Mouse (Mus musculus): ENCODE data around the gene Mark3. TPM values are rescaled to one million over a fixed set of nuclear protein-coding genes. Genes with fewer than 3 reads are reported as not detected.

Mark3 gene
- polyA plus RNA-seq (2012; ENCODE audit: insufficient read depth, insufficient read length, low replicate concordance, missing spikeins): 214 TPM in 1 of 2 replicates, not detected in the other

- H3K4me1 ChIP-seq (ENCODE audit: control insufficient read depth, insufficient read depth, low read length): peaks cover 11% of the 10 kb centered on the region
- under 1% methylated on average over 74 of the region's 75 CpGs for WGBS
- peak within 1 kb of the TSS; percentile 90 for H3K4me3 ChIP-seq (ENCODE audit: insufficient read depth, low read depth, low read length)
- H3K27ac ChIP-seq (ENCODE audit: insufficient read depth, low read depth, low read length): peak within 1 kb of the TSS; percentile 81
- TF ChIP-seq POLR2A (IDR thresholded peaks at IDR 0.05; ENCODE audit: insufficient read depth, low read depth, low read length) (peak; percentile 89), CTCF (IDR thresholded peaks at IDR 0.05; ENCODE audit: insufficient read depth, low read depth, low read length) (no peak)
Observed at GRCm38 (mm10) chr12:111574074-111574886, at the start of gene Mark3. Gene Mark3, plus strand, starts transcription at chr12:111574523.

- Histone ChIP-seq H3K4me3 (ENCODE audit: insufficient read depth, low read depth, low read length) (no peak overlapping the region), H3K27ac (ENCODE audit: insufficient read depth, low read depth, low read length) (no peak overlapping the region), H3K4me1 (ENCODE audit: control insufficient read depth, insufficient read depth, low read length) (peaks cover 8% of the 10 kb centered on the region)
- 87% methylated on average over 3 of the region's 3 CpGs for WGBS
- no peak for TF ChIP-seq POLR2A (IDR thresholded peaks at IDR 0.05; ENCODE audit: insufficient read depth, low read depth, low read length)
- no peak for TF ChIP-seq CTCF (IDR thresholded peaks at IDR 0.05; ENCODE audit: insufficient read depth, low read depth, low read length)
Observed at GRCm38 (mm10) chr12:111524883-111525282, 49.4 kb upstream of the Mark3 start.

- TF ChIP-seq CTCF (IDR thresholded peaks at IDR 0.05; ENCODE audit: insufficient read depth, low read depth, low read length): no peak
- TF ChIP-seq POLR2A (IDR thresholded peaks at IDR 0.05; ENCODE audit: insufficient read depth, low read depth, low read length): no peak
- whole genome bisulfite sequencing: 47% methylated on average over 8 of the region's 8 CpGs
- peaks cover 8% of the 10 kb centered on the region for H3K4me1 ChIP-seq (ENCODE audit: control insufficient read depth, insufficient read depth, low read length)
- no peak overlapping the region for H3K27ac ChIP-seq (ENCODE audit: insufficient read depth, low read depth, low read length)
- no peak overlapping the region for H3K4me3 ChIP-seq (ENCODE audit: insufficient read depth, low read depth, low read length)
Observed at GRCm38 (mm10) chr12:111527643-111528281, 46.6 kb upstream of the Mark3 start.

GRCm38 (mm10) chr12:111529192-111529591 is 45.1 kb upstream of the Mark3 start:
- H3K4me1 ChIP-seq (ENCODE audit: control insufficient read depth, insufficient read depth, low read length): peaks cover 11% of the 10 kb centered on the region

GRCm38 (mm10) chr12:111533096-111533794 is 41.1 kb upstream of the Mark3 start:
- Histone ChIP-seq H3K4me1 (ENCODE audit: control insufficient read depth, insufficient read depth, low read length) (peaks cover 5% of the 10 kb centered on the region; the same call in 1 of the 2 replicates), H3K27ac (ENCODE audit: insufficient read depth, low read depth, low read length) (no peak overlapping the region), H3K4me3 (ENCODE audit: insufficient read depth, low read depth, low read length) (no peak overlapping the region)
- no peak for TF ChIP-seq POLR2A (IDR thresholded peaks at IDR 0.05; ENCODE audit: insufficient read depth, low read depth, low read length)
- no peak for TF ChIP-seq CTCF (IDR thresholded peaks at IDR 0.05; ENCODE audit: insufficient read depth, low read depth, low read length)
- WGBS: 66% methylated on average over 11 of the region's 11 CpGs

More at GRCm38 (mm10) chr12:111529192-111529591, 45.1 kb upstream of the Mark3 start:
- 29% methylated on average over 8 of the region's 8 CpGs for WGBS
- no peak overlapping the region for H3K27ac ChIP-seq (ENCODE audit: insufficient read depth, low read depth, low read length)
- H3K4me3 ChIP-seq (ENCODE audit: insufficient read depth, low read depth, low read length): no peak overlapping the region
- TF ChIP-seq POLR2A (IDR thresholded peaks at IDR 0.05; ENCODE audit: insufficient read depth, low read depth, low read length): no peak
- TF ChIP-seq CTCF (IDR thresholded peaks at IDR 0.05; ENCODE audit: insufficient read depth, low read depth, low read length): no peak

- no peak overlapping the region for H3K4me3 ChIP-seq (ENCODE audit: insufficient read depth, low read depth, low read length)
- no peak overlapping the region for H3K27ac ChIP-seq (ENCODE audit: insufficient read depth, low read depth, low read length)
- WGBS: 71% methylated on average over 6 of the region's 6 CpGs
- peaks cover 7% of the 10 kb centered on the region for H3K4me1 ChIP-seq (ENCODE audit: control insufficient read depth, insufficient read depth, low read length)
- TF ChIP-seq CTCF (IDR thresholded peaks at IDR 0.05; ENCODE audit: insufficient read depth, low read depth, low read length) (no peak), POLR2A (IDR thresholded peaks at IDR 0.05; ENCODE audit: insufficient read depth, low read depth, low read length) (no peak)
Observed at GRCm38 (mm10) chr12:111535281-111535680, 39.0 kb upstream of the Mark3 start.

GRCm38 (mm10) chr12:111535762-111536161 is 38.6 kb upstream of the Mark3 start:
- Histone ChIP-seq H3K4me3 (ENCODE audit: insufficient read depth, low read depth, low read length) (no peak overlapping the region), H3K27ac (ENCODE audit: insufficient read depth, low read depth, low read length) (no peak overlapping the region), H3K4me1 (ENCODE audit: control insufficient read depth, insufficient read depth, low read length) (peaks cover 7% of the 10 kb centered on the region)
- 86% methylated on average over 5 of the region's 5 CpGs for WGBS
- TF ChIP-seq POLR2A (IDR thresholded peaks at IDR 0.05; ENCODE audit: insufficient read depth, low read depth, low read length) (no peak), CTCF (IDR thresholded peaks at IDR 0.05; ENCODE audit: insufficient read depth, low read depth, low read length) (no peak)

- Histone ChIP-seq H3K27ac (ENCODE audit: insufficient read depth, low read depth, low read length) (no peak overlapping the region), H3K4me1 (ENCODE audit: control insufficient read depth, insufficient read depth, low read length) (peaks cover 7% of the 10 kb centered on the region), H3K4me3 (ENCODE audit: insufficient read depth, low read depth, low read length) (no peak overlapping the region)
- 12% methylated on average over 4 of the region's 4 CpGs for WGBS
- no peak for TF ChIP-seq POLR2A (IDR thresholded peaks at IDR 0.05; ENCODE audit: insufficient read depth, low read depth, low read length)
- TF ChIP-seq CTCF (IDR thresholded peaks at IDR 0.05; ENCODE audit: insufficient read depth, low read depth, low read length): no peak
Observed at GRCm38 (mm10) chr12:111536746-111537145, 37.6 kb upstream of the Mark3 start.

Measured in olfactory bulb, adult 2 months (tissue).